Comparison of ENCODE assay signal across 17 mouse cellular contexts in the genomic region with DNA sequence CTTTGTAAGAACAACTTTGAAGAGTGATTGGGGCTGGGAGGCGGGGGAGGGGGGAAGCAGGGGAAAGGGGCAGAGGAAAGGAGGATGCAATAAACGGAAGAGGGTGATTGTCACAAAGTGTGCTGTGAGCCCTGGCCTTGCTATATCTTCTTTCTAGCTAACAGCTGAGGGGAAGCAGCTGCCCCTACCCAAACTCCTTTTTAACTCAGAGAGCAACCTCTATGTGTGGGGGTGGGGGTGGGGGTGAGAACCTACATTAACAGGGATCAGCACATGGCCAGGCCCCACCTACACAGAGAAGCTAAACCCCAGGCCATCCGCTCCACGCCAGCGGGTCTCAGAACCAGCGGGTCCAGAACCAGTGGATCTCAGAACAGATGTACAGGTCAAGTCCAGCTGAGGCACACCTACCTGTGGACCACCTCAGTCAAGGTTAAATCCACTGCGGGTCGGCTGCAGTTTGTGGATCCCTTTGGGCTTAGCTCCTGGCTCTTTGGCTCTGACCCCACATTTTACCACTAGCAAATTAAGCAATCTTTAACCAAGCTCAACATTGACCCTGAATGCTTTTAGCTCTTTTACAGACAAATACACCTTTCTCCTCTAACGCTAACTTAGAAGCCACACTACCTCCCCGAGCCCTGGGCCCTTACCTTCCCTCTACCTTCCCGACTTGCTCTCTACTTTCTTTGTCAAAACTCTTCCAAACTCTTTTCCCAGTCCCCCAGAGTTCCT. TPM values are rescaled to one million over a fixed set of nuclear protein-coding genes. Genes with fewer than 3 reads are reported as not detected.
DNase-seq lines count a peak whose midpoint lies in the region; ATAC-seq and TF ChIP-seq lines count a peak whose summit lies in the region.
"Had no signal": no experiment of that assay in that cellular context is flagged by ENCODE, and none has a peak within 500 bp of the region (broad histone marks: within the 10 kb centered on the region; RNA-seq: fewer than 3 reads in every experiment).

No protein-coding gene starts in this region.

- no peaks in the 10 kb centered on the region for H3K79me2 ChIP-seq in heart, adult 2 months (replicated peaks; ENCODE audit: control insufficient read depth, insufficient read depth, low read length)

- H3K36me3 ChIP-seq in heart, adult 2 months (ENCODE audit: control insufficient read depth, insufficient read depth, low read length), result peaks cover 7% of the 10 kb centered on the region; the same call in 1 of the 2 replicates
- H3K36me3 ChIP-seq in ES-E14 (ENCODE audit: control insufficient read depth, insufficient read depth, low read length, poor library complexity, severe bottlenecking), result peaks cover 25% of the 10 kb centered on the region; the same call in 1 of the 2 replicates
- peaks cover 42% of the 10 kb centered on the region for H3K36me3 ChIP-seq in embryonic facial prominence, embryonic 15.5 days
- H3K36me3 ChIP-seq: midbrain, embryonic 13.5 days had no signal

- H3K9ac ChIP-seq in heart, adult 2 months (ENCODE audit: low read depth, low read length), result no peak overlapping the region
- no peak overlapping the region for H3K9ac ChIP-seq in ES-E14 (ENCODE audit: insufficient read depth, low read depth, low read length, poor library complexity, severe bottlenecking)
- H3K9ac ChIP-seq in embryonic facial prominence, embryonic 15.5 days, result no peak overlapping the region
- H3K9ac ChIP-seq: hindbrain, embryonic 14.5 days; midbrain, embryonic 13.5 days had no signal

- no peak overlapping the region for H3K4me3 ChIP-seq in heart, adult 2 months
- H3K4me3 ChIP-seq in ES-E14 (ENCODE audit: insufficient read depth in 1 of 2, low read depth in 1 of 2, low read length in 2 of 2, poor library complexity in 1 of 2, severe bottlenecking in 1 of 2), result no peak overlapping the region
- H3K4me3 ChIP-seq in embryonic facial prominence, embryonic 15.5 days (replicated peaks), result no peak overlapping the region
- H3K4me3 ChIP-seq: left cerebral cortex, adult 2 months; midbrain, embryonic 13.5 days had no signal

- no peak for TF ChIP-seq POLR2A in heart, adult 2 months (IDR thresholded peaks at IDR 0.05; ENCODE audit: insufficient read depth, low read depth, low read length)

- 82% methylated on average over 11 of the region's 11 CpGs for WGBS in heart, adult 2 months
- 81% methylated on average over 11 of the region's 11 CpGs for WGBS in embryonic facial prominence, embryonic 15.5 days

- no peaks in the 10 kb centered on the region for H3K27me3 ChIP-seq in heart, adult 2 months (ENCODE audit: control insufficient read depth, insufficient read depth, low read length)
- no peaks in the 10 kb centered on the region for H3K27me3 ChIP-seq in embryonic facial prominence, embryonic 15.5 days
- H3K27me3 ChIP-seq: midbrain, embryonic 13.5 days had no signal

- intact Hi-C loops in heart, adult 2 months (cut with DNase I), result no loop called here
- intact Hi-C loops in heart, postnatal 25 days (cut with DNase I), result loop anchor here (2.0 kb wide), 1 partner anchor 15 kb away; no protein-coding TSS in a partner anchor

- ATAC-seq in embryonic facial prominence, embryonic 15.5 days (ENCODE audit: insufficient number of reproducible peaks, low FRiP score, low TSS enrichment, low read depth), result no peak
- ATAC-seq: midbrain, embryonic 13.5 days had no signal

- H3K27ac ChIP-seq in heart, adult 2 months, result peak overlapping the region; percentile 68
- 0 out of 2 replicates have a peak overlapping the region, but pooled peaks have one; percentile 11 for H3K27ac ChIP-seq in ES-E14 (ENCODE audit: insufficient read depth, low read depth, low read length, poor library complexity, severe bottlenecking)
- H3K27ac ChIP-seq in embryonic facial prominence, embryonic 15.5 days (replicated peaks), result peak overlapping the region; percentile 39; the same call in 1 of the 2 replicates
- H3K27ac ChIP-seq: hindbrain, embryonic 14.5 days; left cerebral cortex, adult 2 months; midbrain, embryonic 13.5 days had no signal

- H3K4me2 ChIP-seq in embryonic facial prominence, embryonic 15.5 days (replicated peaks), result no peak overlapping the region
- H3K4me2 ChIP-seq: hindbrain, embryonic 14.5 days; midbrain, embryonic 13.5 days had no signal

- no peak for DNase-seq in heart, adult 2 months
- DNase-seq in heart, postnatal 25 days (ENCODE audit: low spot score), result no peak
- DNase-seq in kidney, postnatal 36 days, result peak; percentile 46 to 60
- DNase-seq in kidney, adult 18-20 months, result no peak
- DNase-seq in ES-E14 (ENCODE audit: low read depth, low spot score), result no peak
- DNase-seq in ovary, postnatal 36 days (ENCODE audit: low spot score), result no peak
- no peak for DNase-seq in adrenal gland, adult 8-10 months
- DNase-seq: adrenal gland, postnatal 25 days; cerebellum, adult 9-10 months; gastrocnemius, postnatal 14 days; layer of hippocampus, adult 9-11 months; left cerebral cortex, postnatal 4 days; thymus, postnatal 14 days had no signal

- TF ChIP-seq CTCF in heart, adult 2 months (IDR thresholded peaks at IDR 0.05), result no peak

- no peak for TF ChIP-seq EP300 in heart, adult 2 months (IDR thresholded peaks at IDR 0.05; ENCODE audit: insufficient read depth, low read depth, low read length)

- no peaks in the 10 kb centered on the region for H3K9me3 ChIP-seq in ES-E14 (ENCODE audit: control insufficient read depth, insufficient read depth, low read depth, low read length)
- H3K9me3 ChIP-seq in embryonic facial prominence, embryonic 15.5 days (replicated peaks), result no peaks in the 10 kb centered on the region
- H3K9me3 ChIP-seq: midbrain, embryonic 13.5 days had no signal

- in situ Hi-C loops in ES-E14 (cut with MboI; ENCODE audit: low sequenced_read_pairs in 2 of 2, unreplicated experiment in 2 of 2), result no loop called here

- peaks cover 4% of the 10 kb centered on the region for H3K4me1 ChIP-seq in heart, adult 2 months (ENCODE audit: control insufficient read depth, insufficient read depth, low read length)
- H3K4me1 ChIP-seq in ES-E14 (ENCODE audit: control insufficient read depth in 2 of 2, insufficient read depth in 2 of 2, low read length in 2 of 2, poor library complexity in 1 of 2), result peaks cover 0 to 24% of the 10 kb centered on the region in 2 experiments; a peak in 2 of 4 replicates
- 0 out of 2 replicates have a peak, but pooled peaks cover 10% of the 10 kb centered on the region for H3K4me1 ChIP-seq in embryonic facial prominence, embryonic 15.5 days

TF ChIP-seq in ES-E14, 5 proteins besides CTCF, POLR2A, EP300 and RAD21:
- TF ChIP-seq ZC3H11A (IDR thresholded peaks at IDR 0.05; ENCODE audit: borderline replicate concordance, low read depth, low read length) (no peak), MAFK (IDR thresholded peaks at IDR 0.05; ENCODE audit: insufficient read depth, low read depth, low read length) (no peak), HCFC1 (IDR thresholded peaks at IDR 0.05; ENCODE audit: borderline replicate concordance, insufficient read depth, low read length) (no peak), ZNF384 (IDR thresholded peaks at IDR 0.05; ENCODE audit: low read depth, low read length) (no peak), CHD2 (IDR thresholded peaks at IDR 0.05; ENCODE audit: low read depth, low read length) (no peak)

RNA-seq across cellular contexts. Expression of a gene that starts 47.0 kb away (rescaled TPM):
- 10 to 100 TPM; 82.1 to 92.2 TPM for total RNA-seq in heart, adult 2 months (2021)
- polyA plus RNA-seq in heart, adult 2 months (2012; rRNA removed), result 45.5 and 55.9 TPM in 2 replicates
- 10 to 100 TPM; 67.8 to 72.4 TPM for total RNA-seq in heart, postnatal 25 days (2021)
- total RNA-seq in ES-E14 (2012; rRNA removed), result 61.0 and 79.8 TPM in 2 replicates
- 51.3 and 52.1 TPM in 2 replicates for polyA plus RNA-seq in embryonic facial prominence, embryonic 15.5 days (2015; fragmentation: Nextera tagmentation; extraction: Ambion mirVana)
- 100 to 1,000 TPM; 181 to 274 (median 211) TPM for total RNA-seq in adrenal gland, adult 8-10 months (2022)

Comparison
In these comparisons a context has a peak if more than half of its experiments do, and no peak if none do; other contexts are left out.
1. DNase-seq: peak in kidney, postnatal 36 days (2 of 2); none in heart, adult 2 months (0 of 2), heart, postnatal 25 days (single experiment), kidney, adult 18-20 months (single experiment), ES-E14 (single experiment), ovary, postnatal 36 days (single experiment) and adrenal gland, adult 8-10 months (single experiment).
2. H3K27ac ChIP-seq: peak in every context shown above with its lines; median percentile 68 in heart, adult 2 months; 39 in embryonic facial prominence, embryonic 15.5 days; 11 in ES-E14.